Mouse (Mus musculus): Measurements from ENCODE around the gene Epb41l2. TPM values are rescaled to one million over a fixed set of nuclear protein-coding genes. Genes with fewer than 3 reads are reported as not detected.

The Epb41l2 gene
- polyA plus RNA-seq, 1 experiment from 2014 or later = 17.2 TPM

DNA sequence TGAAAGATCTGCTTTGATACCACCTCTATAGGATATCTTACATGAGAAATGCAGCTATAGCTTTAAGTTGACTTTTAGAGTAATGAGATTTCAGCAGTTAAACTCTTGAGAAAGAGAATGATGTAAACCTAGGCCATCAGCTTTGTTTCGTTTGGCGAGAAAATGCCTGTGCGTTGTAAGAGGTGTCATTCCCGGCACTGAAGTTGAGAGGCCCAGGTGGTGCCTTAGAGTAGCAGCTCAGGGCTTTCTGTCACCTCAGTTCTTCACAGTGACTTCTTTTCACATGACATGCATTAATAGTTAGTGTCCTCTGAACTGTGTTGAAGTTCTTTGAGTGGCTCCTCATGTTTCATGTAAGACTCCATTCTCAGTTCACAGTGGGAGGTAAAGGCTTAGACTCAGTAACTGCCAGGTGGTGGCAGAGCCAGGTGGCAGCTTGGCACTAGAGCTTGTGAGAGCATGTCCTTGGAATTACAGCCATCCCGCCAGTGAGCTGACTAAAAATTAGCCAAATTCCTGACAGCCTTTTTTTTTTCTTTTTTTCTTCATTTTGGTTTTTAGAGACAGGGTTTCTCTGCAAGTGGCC is 84.7 kb downstream of the Epb41l2 start:
- no peak for ATAC-seq
- 68% methylated on average over 5 of the region's 5 CpGs for WGBS

GRCm38 (mm10) chr10:25446953-25447525 is 87.4 kb downstream of the Epb41l2 start:
- Histone ChIP-seq H3K9ac (ENCODE audit: low read length) (no peak overlapping the region), H3K4me2 (ENCODE audit: low read length) (no peak overlapping the region), H3K36me3 (ENCODE audit: control insufficient read depth, insufficient read depth, low read length) (no peaks in the 10 kb centered on the region), H3K9me3 (replicated peaks; ENCODE audit: control insufficient read depth, low read length) (no peaks in the 10 kb centered on the region), H3K4me3 (ENCODE audit: low read depth, low read length) (no peak overlapping the region), H3K4me1 (ENCODE audit: control insufficient read depth, insufficient read depth, low read length) (no peaks in the 10 kb centered on the region), H3K27ac (ENCODE audit: low read depth, low read length) (no peak overlapping the region), H3K27me3 (replicated peaks; ENCODE audit: control insufficient read depth, insufficient read depth, low read length) (no peaks in the 10 kb centered on the region)
- no peak for DNase-seq (ENCODE audit: low spot score)
- 86% methylated on average over 5 of the region's 5 CpGs for WGBS
- ATAC-seq = no peak

More for the DNA sequence above, 84.7 kb downstream of the Epb41l2 start:
- no peaks in the 10 kb centered on the region for H3K27me3 ChIP-seq (replicated peaks; ENCODE audit: control insufficient read depth, insufficient read depth, low read length)
- no peaks in the 10 kb centered on the region for H3K4me1 ChIP-seq (ENCODE audit: control insufficient read depth, insufficient read depth, low read length)
- no peaks in the 10 kb centered on the region for H3K9me3 ChIP-seq (replicated peaks; ENCODE audit: control insufficient read depth, low read length)
- H3K27ac ChIP-seq (ENCODE audit: low read depth, low read length) = no peak overlapping the region
- H3K4me3 ChIP-seq (ENCODE audit: low read depth, low read length) = no peak overlapping the region
- H3K36me3 ChIP-seq (ENCODE audit: control insufficient read depth, insufficient read depth, low read length) = no peaks in the 10 kb centered on the region
- DNase-seq (ENCODE audit: low spot score) = no peak
- H3K9ac ChIP-seq (ENCODE audit: low read length) = no peak overlapping the region
- no peak overlapping the region for H3K4me2 ChIP-seq (ENCODE audit: low read length)

DNA sequence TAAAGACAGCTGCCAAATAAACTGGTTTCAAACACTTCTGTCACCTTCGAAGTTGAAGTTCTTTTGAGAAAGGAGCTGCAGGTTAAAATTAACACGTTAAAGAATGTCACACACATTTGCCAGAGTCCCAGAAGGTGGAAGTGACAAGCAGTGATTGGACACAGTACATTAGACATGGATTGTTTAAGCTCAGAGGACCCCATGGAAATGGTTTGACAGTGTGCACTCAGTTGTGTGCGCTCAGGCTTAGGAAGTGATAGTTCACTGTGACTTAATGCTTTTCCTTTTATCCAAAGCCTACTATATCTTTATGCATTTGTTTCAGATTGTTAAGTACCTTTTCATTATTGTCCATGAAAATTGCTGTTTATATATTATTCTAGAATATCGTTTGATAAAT is 89.1 kb downstream of the Epb41l2 start:
- H3K27me3 ChIP-seq (replicated peaks; ENCODE audit: control insufficient read depth, insufficient read depth, low read length) = no peaks in the 10 kb centered on the region
- H3K36me3 ChIP-seq (ENCODE audit: control insufficient read depth, insufficient read depth, low read length) = no peaks in the 10 kb centered on the region
- no peak overlapping the region for H3K9ac ChIP-seq (ENCODE audit: low read length)
- no peaks in the 10 kb centered on the region for H3K9me3 ChIP-seq (replicated peaks; ENCODE audit: control insufficient read depth, low read length)
- no peak overlapping the region for H3K27ac ChIP-seq (ENCODE audit: low read depth, low read length)
- H3K4me1 ChIP-seq (ENCODE audit: control insufficient read depth, insufficient read depth, low read length) = no peaks in the 10 kb centered on the region
- no peak overlapping the region for H3K4me2 ChIP-seq (ENCODE audit: low read length)
- H3K4me3 ChIP-seq (ENCODE audit: low read depth, low read length) = no peak overlapping the region
- WGBS = 73% methylated on average over 4 of the region's 4 CpGs
- ATAC-seq (no peak), DNase-seq (ENCODE audit: low spot score) (no peak)

DNA sequence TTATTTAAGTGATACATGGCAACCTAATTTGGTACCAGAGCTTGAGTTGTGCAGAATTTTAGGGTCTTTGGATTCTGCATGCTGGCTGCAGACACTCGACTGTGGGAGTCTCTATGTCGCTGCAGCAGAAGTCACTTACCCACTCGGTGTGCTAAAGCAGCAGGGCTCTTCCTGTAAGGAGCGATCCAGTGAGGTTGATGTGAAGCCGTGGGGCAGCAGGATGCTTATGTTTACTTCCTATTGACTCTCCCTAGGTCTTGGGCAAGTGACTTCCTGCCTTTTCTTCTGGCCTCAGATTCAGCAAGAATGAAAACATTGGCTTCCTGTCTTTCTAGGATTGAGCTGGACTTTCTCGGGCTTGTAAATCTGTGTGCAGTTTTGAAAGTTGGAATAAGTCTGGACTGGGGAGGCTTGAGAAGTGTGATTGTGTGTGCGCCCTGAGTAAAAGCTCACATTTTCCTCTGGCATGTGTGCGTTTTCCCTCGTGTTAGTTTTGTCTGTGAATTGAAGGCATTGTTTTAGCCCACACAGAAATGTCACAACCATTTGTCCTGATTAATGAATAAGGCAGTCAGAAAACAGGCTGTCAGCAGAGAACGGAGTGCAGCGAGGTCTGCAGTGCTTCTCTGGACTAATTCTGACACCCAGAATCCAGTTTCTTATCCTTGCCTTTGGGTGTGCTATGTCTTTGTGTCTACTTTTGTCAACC is 89.9 kb downstream of the Epb41l2 start:
- Histone ChIP-seq H3K9ac (ENCODE audit: low read length) (no peak overlapping the region), H3K9me3 (replicated peaks; ENCODE audit: control insufficient read depth, low read length) (no peaks in the 10 kb centered on the region), H3K4me1 (ENCODE audit: control insufficient read depth, insufficient read depth, low read length) (no peaks in the 10 kb centered on the region), H3K27ac (ENCODE audit: low read depth, low read length) (no peak overlapping the region), H3K4me2 (ENCODE audit: low read length) (no peak overlapping the region), H3K36me3 (ENCODE audit: control insufficient read depth, insufficient read depth, low read length) (no peaks in the 10 kb centered on the region), H3K27me3 (replicated peaks; ENCODE audit: control insufficient read depth, insufficient read depth, low read length) (no peaks in the 10 kb centered on the region), H3K4me3 (ENCODE audit: low read depth, low read length) (no peak overlapping the region)
- WGBS = 63% methylated on average over 11 of the region's 11 CpGs
- no peak for ATAC-seq
- no peak for DNase-seq (ENCODE audit: low spot score)

- Histone ChIP-seq H3K4me2 (ENCODE audit: low read length) (no peak overlapping the region), H3K9ac (ENCODE audit: low read length) (no peak overlapping the region), H3K27me3 (replicated peaks; ENCODE audit: control insufficient read depth, insufficient read depth, low read length) (no peaks in the 10 kb centered on the region), H3K36me3 (ENCODE audit: control insufficient read depth, insufficient read depth, low read length) (no peaks in the 10 kb centered on the region), H3K4me1 (ENCODE audit: control insufficient read depth, insufficient read depth, low read length) (no peaks in the 10 kb centered on the region), H3K9me3 (replicated peaks; ENCODE audit: control insufficient read depth, low read length) (no peaks in the 10 kb centered on the region), H3K4me3 (ENCODE audit: low read depth, low read length) (no peak overlapping the region), H3K27ac (ENCODE audit: low read depth, low read length) (no peak overlapping the region)
- DNase-seq (ENCODE audit: low spot score) = no peak
- WGBS = 60% methylated on average over 9 of the region's 9 CpGs
- ATAC-seq = no peak
Observed at GRCm38 (mm10) chr10:25453150-25453549, 93.6 kb downstream of the Epb41l2 start.

- H3K27ac ChIP-seq (ENCODE audit: low read depth, low read length) = no peak overlapping the region
- DNase-seq (ENCODE audit: low spot score) = no peak
- no peak overlapping the region for H3K4me2 ChIP-seq (ENCODE audit: low read length)
Observed at GRCm38 (mm10) chr10:25453772-25454171, 94.2 kb downstream of the Epb41l2 start.

GRCm38 (mm10) chr10:25457118-25457517 is 97.5 kb downstream of the Epb41l2 start:
- 93% methylated on average over 6 of the region's 6 CpGs for WGBS
- H3K27me3 ChIP-seq (replicated peaks; ENCODE audit: control insufficient read depth, insufficient read depth, low read length) = no peaks in the 10 kb centered on the region
- H3K4me2 ChIP-seq (ENCODE audit: low read length) = no peak overlapping the region
- DNase-seq (ENCODE audit: low spot score) (no peak), ATAC-seq (no peak)
- H3K4me1 ChIP-seq (ENCODE audit: control insufficient read depth, insufficient read depth, low read length) = no peaks in the 10 kb centered on the region
- H3K27ac ChIP-seq (ENCODE audit: low read depth, low read length) = no peak overlapping the region
- no peaks in the 10 kb centered on the region for H3K9me3 ChIP-seq (replicated peaks; ENCODE audit: control insufficient read depth, low read length)
- H3K36me3 ChIP-seq (ENCODE audit: control insufficient read depth, insufficient read depth, low read length) = no peaks in the 10 kb centered on the region
- no peak overlapping the region for H3K9ac ChIP-seq (ENCODE audit: low read length)
- no peak overlapping the region for H3K4me3 ChIP-seq (ENCODE audit: low read depth, low read length)

More at GRCm38 (mm10) chr10:25453772-25454171, 94.2 kb downstream of the Epb41l2 start:
- 91% methylated on average over 10 of the region's 10 CpGs for WGBS
- Histone ChIP-seq H3K9ac (ENCODE audit: low read length) (no peak overlapping the region), H3K27me3 (replicated peaks; ENCODE audit: control insufficient read depth, insufficient read depth, low read length) (no peaks in the 10 kb centered on the region), H3K36me3 (ENCODE audit: control insufficient read depth, insufficient read depth, low read length) (no peaks in the 10 kb centered on the region), H3K4me1 (ENCODE audit: control insufficient read depth, insufficient read depth, low read length) (no peaks in the 10 kb centered on the region), H3K9me3 (replicated peaks; ENCODE audit: control insufficient read depth, low read length) (no peaks in the 10 kb centered on the region), H3K4me3 (ENCODE audit: low read depth, low read length) (no peak overlapping the region)
- no peak for ATAC-seq

DNA sequence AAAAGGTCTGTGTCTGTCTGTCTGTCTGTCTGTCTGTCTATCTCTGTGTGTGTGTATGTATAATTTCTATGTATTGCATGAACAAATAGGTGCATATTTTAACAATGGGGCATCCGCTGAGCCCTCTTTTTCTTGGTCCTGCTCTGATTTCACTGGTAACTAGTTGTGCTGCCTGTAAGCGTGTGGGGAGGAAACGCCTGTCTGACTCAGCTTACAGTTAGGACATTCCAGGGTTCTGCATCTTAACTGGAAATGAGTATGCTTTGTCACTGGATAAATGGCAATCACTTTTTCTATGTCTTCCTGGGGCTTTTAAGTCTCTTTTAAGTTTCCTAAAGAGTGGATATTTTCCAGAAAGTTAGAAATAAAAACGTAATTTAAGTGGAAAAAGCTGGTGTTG is 98.4 kb downstream of the Epb41l2 start:
- Histone ChIP-seq H3K27ac (ENCODE audit: low read depth, low read length) (no peak overlapping the region), H3K9me3 (replicated peaks; ENCODE audit: control insufficient read depth, low read length) (no peaks in the 10 kb centered on the region), H3K4me1 (ENCODE audit: control insufficient read depth, insufficient read depth, low read length) (no peaks in the 10 kb centered on the region), H3K4me2 (ENCODE audit: low read length) (no peak overlapping the region), H3K27me3 (replicated peaks; ENCODE audit: control insufficient read depth, insufficient read depth, low read length) (no peaks in the 10 kb centered on the region), H3K36me3 (ENCODE audit: control insufficient read depth, insufficient read depth, low read length) (no peaks in the 10 kb centered on the region), H3K4me3 (ENCODE audit: low read depth, low read length) (no peak overlapping the region), H3K9ac (ENCODE audit: low read length) (no peak overlapping the region)
- 88% methylated on average over 4 of the region's 4 CpGs for WGBS
- DNase-seq (ENCODE audit: low spot score) (no peak), ATAC-seq (no peak)

DNA sequence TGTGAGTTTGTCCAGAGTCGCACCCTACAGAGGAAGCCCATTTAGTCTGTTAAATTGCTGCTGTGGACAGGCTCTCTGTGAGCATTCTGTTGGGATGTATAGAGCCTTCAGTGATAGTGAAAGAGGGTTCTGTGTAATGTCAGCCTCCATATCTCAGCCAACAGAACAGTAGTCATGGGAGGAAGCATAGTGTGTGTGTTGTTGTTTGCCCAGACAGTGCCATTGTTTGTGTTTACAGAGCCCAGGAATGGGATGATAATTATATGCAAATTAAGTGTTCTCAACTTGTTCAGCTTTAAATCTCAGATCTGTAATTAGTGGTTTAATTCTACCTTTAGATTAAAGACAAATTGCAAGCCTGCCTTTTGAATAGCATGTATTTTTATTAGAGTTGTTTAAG is 102.2 kb downstream of the Epb41l2 start:
- ATAC-seq (0 out of 2 replicates have a peak, but pooled peaks have one; percentile 32), DNase-seq (ENCODE audit: low spot score) (peak; percentile 20)
- Histone ChIP-seq H3K4me2 (ENCODE audit: low read length) (no peak overlapping the region), H3K36me3 (ENCODE audit: control insufficient read depth, insufficient read depth, low read length) (no peaks in the 10 kb centered on the region), H3K27me3 (replicated peaks; ENCODE audit: control insufficient read depth, insufficient read depth, low read length) (no peaks in the 10 kb centered on the region), H3K4me3 (ENCODE audit: low read depth, low read length) (no peak overlapping the region), H3K4me1 (ENCODE audit: control insufficient read depth, insufficient read depth, low read length) (no peaks in the 10 kb centered on the region), H3K27ac (ENCODE audit: low read depth, low read length) (no peak overlapping the region), H3K9me3 (replicated peaks; ENCODE audit: control insufficient read depth, low read length) (no peaks in the 10 kb centered on the region), H3K9ac (ENCODE audit: low read length) (no peak overlapping the region)
- WGBS = 77% methylated on average over 1 of the region's 1 CpGs

Measured in forebrain, embryonic 14.5 days (tissue).